Mouse (Mus musculus): ENCODE measurements around the gene Gm14862. TPM values are rescaled to one million over a fixed set of nuclear protein-coding genes. Genes with fewer than 3 reads are reported as not detected.

Gene Gm14862
- polyA plus RNA-seq, 1 experiment from 2014 or later = not detected

GRCm38 (mm10) chrX:9259267-9259666, 2.6 kb upstream of the Gm14862 start:
- H3K36me3 ChIP-seq = no peaks in the 10 kb centered on the region
- no peak overlapping the region for H3K4me2 ChIP-seq (replicated peaks)
- H3K9ac ChIP-seq = no peak overlapping the region
- no peaks in the 10 kb centered on the region for H3K4me1 ChIP-seq
- 55% methylated on average over 1 of the region's 1 CpGs for WGBS
- H3K27me3 ChIP-seq = no peaks in the 10 kb centered on the region
- no peak for ATAC-seq (ENCODE audit: insufficient number of reproducible peaks, low FRiP score, low TSS enrichment, low read depth)
- no peaks in the 10 kb centered on the region for H3K9me3 ChIP-seq (replicated peaks)
- H3K4me3 ChIP-seq (replicated peaks) = no peak overlapping the region
- H3K27ac ChIP-seq (replicated peaks) = no peak overlapping the region

- 87% methylated on average over 7 of the region's 7 CpGs for WGBS
These were observed 1.1 kb upstream of the Gm14862 start for GRCm38 (mm10) chrX:9257831-9258230.

GRCm38 (mm10) chrX:9254901-9255300, 1.8 kb downstream of the Gm14862 start:
- no peak overlapping the region for H3K4me3 ChIP-seq (replicated peaks)
- no peaks in the 10 kb centered on the region for H3K27me3 ChIP-seq
- no peaks in the 10 kb centered on the region for H3K9me3 ChIP-seq (replicated peaks)
- H3K9ac ChIP-seq = no peak overlapping the region
- WGBS = 83% methylated on average over 3 of the region's 3 CpGs
- no peaks in the 10 kb centered on the region for H3K36me3 ChIP-seq
- no peak overlapping the region for H3K4me2 ChIP-seq (replicated peaks)
- no peak for ATAC-seq (ENCODE audit: insufficient number of reproducible peaks, low FRiP score, low TSS enrichment, low read depth)
- H3K4me1 ChIP-seq = no peaks in the 10 kb centered on the region
- H3K27ac ChIP-seq (replicated peaks) = no peak overlapping the region

More at GRCm38 (mm10) chrX:9257831-9258230, 1.1 kb upstream of the Gm14862 start:
- Histone ChIP-seq H3K9me3 (replicated peaks) (no peaks in the 10 kb centered on the region), H3K4me2 (replicated peaks) (no peak overlapping the region), H3K4me1 (no peaks in the 10 kb centered on the region), H3K27ac (replicated peaks) (no peak overlapping the region), H3K27me3 (no peaks in the 10 kb centered on the region), H3K9ac (no peak overlapping the region), H3K36me3 (no peaks in the 10 kb centered on the region), H3K4me3 (replicated peaks) (no peak overlapping the region)
- no peak for ATAC-seq (ENCODE audit: insufficient number of reproducible peaks, low FRiP score, low TSS enrichment, low read depth)

DNA sequence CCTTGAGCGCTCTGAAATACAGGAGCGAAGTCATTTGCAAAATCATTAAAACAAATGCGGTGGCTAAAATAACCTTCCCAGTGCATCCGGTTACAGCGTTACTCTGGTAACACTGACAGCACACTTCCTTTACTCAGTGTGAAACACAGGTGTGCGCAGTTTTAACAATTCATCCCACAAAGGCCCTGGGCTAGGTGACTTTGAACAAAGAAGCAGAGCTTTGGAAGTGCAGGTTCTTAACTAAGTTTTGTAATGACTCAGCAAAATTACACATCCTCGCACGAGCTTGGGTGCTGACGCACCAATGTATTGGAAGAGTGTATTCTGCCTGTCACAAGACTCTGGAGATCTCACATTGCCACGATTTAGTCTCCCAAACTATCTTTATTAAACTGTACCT, 2.7 kb downstream of the Gm14862 start:
- no peak overlapping the region for H3K27ac ChIP-seq (replicated peaks)
- no peaks in the 10 kb centered on the region for H3K4me1 ChIP-seq
- no peak overlapping the region for H3K4me2 ChIP-seq (replicated peaks)
- H3K4me3 ChIP-seq (replicated peaks) = no peak overlapping the region
- H3K36me3 ChIP-seq = no peaks in the 10 kb centered on the region
- 76% methylated on average over 10 of the region's 10 CpGs for WGBS
- no peaks in the 10 kb centered on the region for H3K9me3 ChIP-seq (replicated peaks)
- ATAC-seq (ENCODE audit: insufficient number of reproducible peaks, low FRiP score, low TSS enrichment, low read depth) = no peak
- H3K27me3 ChIP-seq = no peaks in the 10 kb centered on the region
- H3K9ac ChIP-seq = no peak overlapping the region

DNA sequence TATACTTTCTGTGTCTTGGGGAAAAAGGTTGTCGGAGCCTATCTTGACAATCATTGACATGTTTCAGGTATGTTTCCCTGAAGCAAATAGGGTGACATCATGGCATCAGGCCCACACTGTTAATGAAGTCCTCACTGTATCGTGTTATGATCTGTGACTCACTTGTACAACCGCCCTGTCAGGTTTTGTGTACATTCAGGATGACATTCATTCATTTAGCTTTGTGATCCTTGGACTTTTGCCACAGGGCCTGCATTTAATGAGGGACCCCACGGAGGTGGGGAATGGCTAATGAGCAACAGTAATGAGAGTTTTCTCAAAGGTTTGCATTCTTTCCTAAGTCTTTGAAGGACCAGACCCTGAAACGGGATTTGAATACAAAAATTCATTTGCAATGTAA, 7.8 kb downstream of the Gm14862 start:
- no peak for ATAC-seq (ENCODE audit: insufficient number of reproducible peaks, low FRiP score, low TSS enrichment, low read depth)
- Histone ChIP-seq H3K4me1 (no peaks in the 10 kb centered on the region), H3K9ac (no peak overlapping the region), H3K4me2 (replicated peaks) (no peak overlapping the region), H3K36me3 (no peaks in the 10 kb centered on the region), H3K27me3 (no peaks in the 10 kb centered on the region), H3K9me3 (replicated peaks) (no peaks in the 10 kb centered on the region), H3K27ac (replicated peaks) (no peak overlapping the region), H3K4me3 (replicated peaks) (no peak overlapping the region)
- 43% methylated on average over 5 of the region's 5 CpGs for WGBS

DNA sequence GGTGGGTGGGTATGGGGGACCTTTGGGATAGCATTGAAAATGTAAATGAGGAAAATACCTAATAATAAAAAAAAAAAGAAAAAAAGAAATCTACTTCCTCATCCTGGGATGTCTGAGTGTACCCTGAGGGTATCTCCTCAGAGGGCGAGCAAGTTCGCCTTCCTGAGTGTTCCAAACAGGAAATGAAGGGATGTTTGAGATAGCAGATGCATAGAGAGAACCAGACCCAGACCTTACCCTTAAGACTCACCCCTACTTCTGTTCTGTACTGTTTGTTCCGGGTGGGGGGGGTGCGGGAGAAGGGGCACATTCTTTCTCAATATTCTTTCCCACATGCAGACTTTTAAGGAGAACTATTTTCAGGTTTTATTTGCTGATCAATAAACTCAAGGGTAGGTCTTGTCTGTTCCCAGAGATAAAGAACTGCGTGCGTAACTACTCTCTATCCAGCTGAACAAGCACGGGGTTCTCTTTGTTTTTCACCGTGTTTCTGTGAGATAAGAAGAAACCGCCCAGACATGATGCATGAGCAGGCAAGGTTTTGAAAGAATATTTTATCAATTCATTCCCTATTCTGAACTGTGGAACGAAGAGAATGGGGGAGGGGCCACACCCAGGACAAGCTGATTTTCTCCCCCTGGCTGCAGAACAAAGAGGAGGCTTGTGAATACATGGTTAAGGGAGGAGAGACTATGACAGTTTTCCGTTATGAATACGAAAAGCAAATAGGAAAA, 11.9 kb downstream of the Gm14862 start:
- no peaks in the 10 kb centered on the region for H3K36me3 ChIP-seq
- no peak overlapping the region for H3K4me3 ChIP-seq (replicated peaks)
- no peaks in the 10 kb centered on the region for H3K27me3 ChIP-seq
- H3K9ac ChIP-seq = no peak overlapping the region
- no peak overlapping the region for H3K27ac ChIP-seq (replicated peaks)
- H3K4me2 ChIP-seq (replicated peaks) = no peak overlapping the region
- no peaks in the 10 kb centered on the region for H3K9me3 ChIP-seq (replicated peaks)
- 64% methylated on average over 12 of the region's 12 CpGs for WGBS
- no peak for ATAC-seq (ENCODE audit: insufficient number of reproducible peaks, low FRiP score, low TSS enrichment, low read depth)
- no peaks in the 10 kb centered on the region for H3K4me1 ChIP-seq

DNA sequence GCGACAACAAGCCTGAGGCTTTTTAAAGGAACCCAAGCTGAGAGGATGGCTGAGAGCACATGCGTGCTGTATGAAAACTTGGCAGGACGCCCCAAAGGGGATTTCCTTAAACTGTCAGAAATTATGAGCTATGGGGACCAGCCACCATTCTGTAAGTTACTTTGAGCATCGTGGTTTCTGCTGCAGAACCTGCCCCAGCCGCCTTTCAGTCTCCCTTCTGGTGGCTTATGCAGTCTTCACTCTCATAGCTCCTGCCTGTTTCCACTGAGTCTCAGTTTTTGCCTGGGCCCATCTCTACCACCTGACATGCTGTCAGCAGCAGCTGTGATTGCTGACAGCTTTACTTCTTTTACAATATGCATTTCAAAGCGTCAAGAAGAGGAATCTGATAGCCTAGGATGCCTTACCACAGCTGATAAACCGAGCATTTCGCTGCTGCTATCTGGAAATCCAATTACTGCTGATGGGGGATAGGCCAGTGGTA, 13.3 kb downstream of the Gm14862 start:
- 40% methylated on average over 8 of the region's 8 CpGs for WGBS
- ATAC-seq (ENCODE audit: insufficient number of reproducible peaks, low FRiP score, low TSS enrichment, low read depth) = no peak
- no peak overlapping the region for H3K27ac ChIP-seq (replicated peaks)
- no peaks in the 10 kb centered on the region for H3K36me3 ChIP-seq
- H3K9ac ChIP-seq = no peak overlapping the region
- no peaks in the 10 kb centered on the region for H3K9me3 ChIP-seq (replicated peaks)
- no peaks in the 10 kb centered on the region for H3K27me3 ChIP-seq
- no peak overlapping the region for H3K4me2 ChIP-seq (replicated peaks)
- H3K4me3 ChIP-seq (replicated peaks) = no peak overlapping the region
- H3K4me1 ChIP-seq = no peaks in the 10 kb centered on the region

DNA sequence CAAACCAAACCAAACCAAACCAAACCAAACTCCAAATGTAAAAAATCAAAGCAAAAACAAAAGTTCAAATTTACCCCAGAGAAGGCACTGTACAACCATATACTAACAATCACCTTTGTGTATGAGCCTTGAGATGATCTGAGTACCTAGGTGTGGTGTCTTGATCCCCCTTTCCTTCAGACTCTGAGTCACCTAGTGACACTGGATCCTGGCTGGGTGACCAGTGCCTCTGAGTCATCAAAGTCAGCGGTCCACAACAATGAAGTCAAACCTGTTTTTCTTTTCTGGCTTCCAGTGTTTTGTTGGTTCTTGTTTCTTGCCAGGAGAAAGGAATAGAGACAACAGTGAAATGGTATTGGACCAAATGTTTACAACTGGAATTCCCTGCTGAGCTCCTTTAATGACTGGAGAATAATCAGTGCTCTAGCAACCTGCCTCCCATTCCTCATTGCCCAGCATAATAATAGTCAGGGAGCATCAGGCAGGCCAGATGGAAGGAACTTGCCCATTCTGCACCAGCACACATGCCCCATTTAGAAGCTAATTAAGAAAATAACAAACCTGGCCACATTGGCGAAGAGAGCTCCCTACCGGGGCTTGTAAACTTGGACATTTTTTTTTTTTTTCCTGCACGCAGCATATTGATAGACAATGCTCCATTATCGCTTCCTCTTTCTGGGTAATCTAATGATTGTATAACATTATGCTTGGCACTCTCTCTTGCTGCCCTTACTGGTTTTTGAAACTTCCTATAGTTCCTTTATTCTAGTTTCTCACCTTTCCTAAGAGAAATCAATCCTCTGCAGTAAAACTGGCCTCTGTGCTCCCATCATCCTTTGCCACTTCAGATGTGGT, 15.7 kb downstream of the Gm14862 start:
- ATAC-seq (ENCODE audit: insufficient number of reproducible peaks, low FRiP score, low TSS enrichment, low read depth) = no peak
- 83% methylated on average over 5 of the region's 5 CpGs for WGBS
- H3K36me3 ChIP-seq = no peaks in the 10 kb centered on the region

GRCm38 (mm10) chrX:9227105-9227504, 29.6 kb downstream of the Gm14862 start:
- ATAC-seq (ENCODE audit: insufficient number of reproducible peaks, low FRiP score, low TSS enrichment, low read depth) = no peak
- Histone ChIP-seq H3K36me3 (no peaks in the 10 kb centered on the region), H3K27ac (replicated peaks) (no peak overlapping the region), H3K27me3 (no peaks in the 10 kb centered on the region), H3K9ac (no peak overlapping the region), H3K4me3 (replicated peaks) (no peak overlapping the region), H3K9me3 (replicated peaks) (no peaks in the 10 kb centered on the region), H3K4me1 (no peaks in the 10 kb centered on the region), H3K4me2 (replicated peaks) (no peak overlapping the region)
- 61% methylated on average over 2 of the region's 2 CpGs for WGBS

More for the DNA sequence above, 15.7 kb downstream of the Gm14862 start:
- H3K9ac ChIP-seq = no peak overlapping the region
- no peaks in the 10 kb centered on the region for H3K4me1 ChIP-seq
- H3K4me2 ChIP-seq (replicated peaks) = no peak overlapping the region
- no peak overlapping the region for H3K4me3 ChIP-seq (replicated peaks)
- H3K9me3 ChIP-seq (replicated peaks) = no peaks in the 10 kb centered on the region
- H3K27ac ChIP-seq (replicated peaks) = no peak overlapping the region
- no peaks in the 10 kb centered on the region for H3K27me3 ChIP-seq

GRCm38 (mm10) chrX:9222412-9223221, 34.1 kb downstream of the Gm14862 start:
- no peak for ATAC-seq (ENCODE audit: insufficient number of reproducible peaks, low FRiP score, low TSS enrichment, low read depth)
- Histone ChIP-seq H3K4me2 (replicated peaks) (no peak overlapping the region), H3K27me3 (no peaks in the 10 kb centered on the region), H3K9ac (no peak overlapping the region), H3K9me3 (replicated peaks) (no peaks in the 10 kb centered on the region), H3K27ac (replicated peaks) (no peak overlapping the region), H3K36me3 (no peaks in the 10 kb centered on the region), H3K4me3 (replicated peaks) (no peak overlapping the region), H3K4me1 (no peaks in the 10 kb centered on the region)
- 89% methylated on average over 3 of the region's 3 CpGs for WGBS

DNA sequence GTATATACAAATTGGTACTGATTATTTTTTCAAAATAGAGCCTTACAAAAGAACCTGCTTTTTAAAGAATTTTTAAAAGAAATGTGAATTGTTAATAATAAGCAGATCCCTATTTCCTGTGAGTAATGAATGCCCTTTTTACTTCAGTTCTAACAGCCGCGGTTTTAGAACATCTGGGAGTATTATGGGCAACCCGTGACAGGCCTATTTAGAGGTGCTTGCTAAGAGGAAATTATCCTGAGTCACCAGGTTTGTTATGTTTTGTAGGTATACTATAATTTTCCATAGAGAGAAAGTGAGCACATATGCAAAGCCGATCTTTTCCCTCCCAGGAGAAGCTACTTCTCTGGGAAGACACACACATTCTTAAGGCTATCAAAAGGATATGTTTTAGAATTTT, 35.0 kb downstream of the Gm14862 start:
- Histone ChIP-seq H3K27ac (replicated peaks) (no peak overlapping the region), H3K4me3 (replicated peaks) (no peak overlapping the region), H3K9ac (no peak overlapping the region), H3K4me2 (replicated peaks) (no peak overlapping the region), H3K36me3 (no peaks in the 10 kb centered on the region), H3K4me1 (no peaks in the 10 kb centered on the region), H3K9me3 (replicated peaks) (no peaks in the 10 kb centered on the region), H3K27me3 (no peaks in the 10 kb centered on the region)
- WGBS = 62% methylated on average over 4 of the region's 4 CpGs
- ATAC-seq (ENCODE audit: insufficient number of reproducible peaks, low FRiP score, low TSS enrichment, low read depth) = no peak
